Comparison of ENCODE assay signal across 8 mouse cellular contexts in genomic region chr5:143732180-143732891, GRCm38 (mm10). TPM values are rescaled to one million over a fixed set of nuclear protein-coding genes. Genes with fewer than 3 reads are reported as not detected.
DNase-seq lines count a peak whose midpoint lies in the region; ATAC-seq and TF ChIP-seq lines count a peak whose summit lies in the region.

Usp42 (minus strand) TSS chr5:143732280.

- under 1% methylated on average over 70 of the region's 82 CpGs for WGBS in forebrain, embryonic 13.5 days
- under 1% methylated on average over 78 of the region's 82 CpGs for WGBS in large intestine, adult 2 months
- WGBS in liver, postnatal 0 days (ENCODE audit: insufficient replicate concordance): under 1% methylated on average over 43 of the region's 82 CpGs
- under 1% methylated on average over 59 of the region's 82 CpGs for WGBS in neural tube, embryonic 14.5 days

- peaks cover 2% of the 10 kb centered on the region; the same call in 1 of the 2 replicates for H3K36me3 ChIP-seq in ES-Bruce4 (ENCODE audit: control insufficient read depth, insufficient read depth, low read length, poor library complexity, severe bottlenecking)
- peaks cover 5% of the 10 kb centered on the region for H3K36me3 ChIP-seq in forebrain, embryonic 13.5 days (ENCODE audit: poor library complexity, severe bottlenecking)
- peaks cover 4% of the 10 kb centered on the region for H3K36me3 ChIP-seq in liver, postnatal 0 days (replicated peaks; ENCODE audit: insufficient read depth, low read length)
- peaks cover 6% of the 10 kb centered on the region; the same call in 1 of the 2 replicates for H3K36me3 ChIP-seq in neural tube, embryonic 14.5 days (ENCODE audit: control insufficient read depth, insufficient read depth, low read length)

- peak; percentile 94 for TF ChIP-seq POLR2A in ES-Bruce4 (IDR thresholded peaks at IDR 0.05; ENCODE audit: insufficient read depth, low read length)

- TF ChIP-seq EP300 in ES-Bruce4 (IDR thresholded peaks at IDR 0.05; ENCODE audit: insufficient read depth, low read depth, low read length): no peak
- TF ChIP-seq EP300 in liver, postnatal 0 days (IDR thresholded peaks at IDR 0.05; ENCODE audit: low read depth): no peak

- H3K27me3 ChIP-seq in ES-Bruce4 (ENCODE audit: control insufficient read depth, insufficient read depth, low read length, poor library complexity, severe bottlenecking): no peaks in the 10 kb centered on the region
- H3K27me3 ChIP-seq in forebrain, embryonic 13.5 days: peaks cover 6% of the 10 kb centered on the region; the same call in 1 of the 2 replicates
- no peaks in the 10 kb centered on the region for H3K27me3 ChIP-seq in liver, postnatal 0 days (ENCODE audit: insufficient read depth, low read length)
- H3K27me3 ChIP-seq in neural tube, embryonic 14.5 days (ENCODE audit: control insufficient read depth, insufficient read depth, low read length): no peaks in the 10 kb centered on the region

- intact Hi-C loops in heart, postnatal 10 days (cut with DNase I): loop anchor here (2.0 kb wide), 1 partner anchor 184 kb away; no protein-coding TSS in a partner anchor

- peak; percentile 97 for ATAC-seq in cerebellum, adult (ENCODE audit: insufficient number of reproducible peaks, low FRiP score, low TSS enrichment)
- peak; percentile 98 for ATAC-seq in forebrain, embryonic 13.5 days
- ATAC-seq in liver, postnatal 0 days: peak; percentile 95
- peak; percentile 99 for ATAC-seq in neural tube, embryonic 14.5 days (ENCODE audit: low read depth)

- peak within 1 kb of the TSS; percentile 100 for H3K9ac ChIP-seq in ES-Bruce4 (ENCODE audit: low read depth, poor library complexity, severe bottlenecking)
- peak within 1 kb of the TSS; percentile 98 for H3K9ac ChIP-seq in forebrain, embryonic 13.5 days
- peak within 1 kb of the TSS; percentile 96 for H3K9ac ChIP-seq in liver, postnatal 0 days (replicated peaks)
- H3K9ac ChIP-seq in neural tube, embryonic 14.5 days (replicated peaks; ENCODE audit: low read depth, low read length): peak within 1 kb of the TSS; percentile 90

- TF ChIP-seq CTCF in ES-Bruce4 (IDR thresholded peaks at IDR 0.05; ENCODE audit: low read depth, low read length): peak; percentile 21
- TF ChIP-seq CTCF in liver, postnatal 0 days (IDR thresholded peaks at IDR 0.05; ENCODE audit: low read depth): no peak

- peak; percentile 97 for DNase-seq in heart, postnatal 10 days
- peak; percentile 88 for DNase-seq in large intestine, adult 2 months (ENCODE audit: low read depth, low spot score)
- peak; percentile 96 for DNase-seq in liver, postnatal 0 days
- DNase-seq in testis, postnatal 10 days (ENCODE audit: low spot score): peak; percentile 94

- peak within 1 kb of the TSS; percentile 48 for H3K27ac ChIP-seq in ES-Bruce4 (ENCODE audit: insufficient read depth, low read length)
- peak within 1 kb of the TSS; percentile 92 for H3K27ac ChIP-seq in forebrain, embryonic 13.5 days
- H3K27ac ChIP-seq in liver, postnatal 0 days (ENCODE audit: low read depth): peak within 1 kb of the TSS; percentile 95
- peak within 1 kb of the TSS; percentile 93 for H3K27ac ChIP-seq in neural tube, embryonic 14.5 days (ENCODE audit: low read depth, low read length)

- peak within 1 kb of the TSS; percentile 96 for H3K4me3 ChIP-seq in ES-Bruce4 (ENCODE audit: low read depth, low read length)
- H3K4me3 ChIP-seq in forebrain, embryonic 13.5 days: peak within 1 kb of the TSS; percentile 97
- peak within 1 kb of the TSS; percentile 86 for H3K4me3 ChIP-seq in liver, postnatal 0 days (ENCODE audit: low read depth, low read length)
- peak within 1 kb of the TSS; percentile 83 for H3K4me3 ChIP-seq in neural tube, embryonic 14.5 days (ENCODE audit: low read depth, low read length)

- H3K4me2 ChIP-seq in forebrain, embryonic 13.5 days: peak within 1 kb of the TSS; percentile 84
- peak within 1 kb of the TSS; percentile 97 for H3K4me2 ChIP-seq in liver, postnatal 0 days (ENCODE audit: low read depth, low read length)
- H3K4me2 ChIP-seq in neural tube, embryonic 14.5 days (ENCODE audit: low read depth, low read length): peak within 1 kb of the TSS; percentile 83

- no peaks in the 10 kb centered on the region for H3K4me1 ChIP-seq in ES-Bruce4 (ENCODE audit: control insufficient read depth, insufficient read depth, low read length)
- H3K4me1 ChIP-seq in forebrain, embryonic 13.5 days: peaks cover 24% of the 10 kb centered on the region
- H3K4me1 ChIP-seq in liver, postnatal 0 days (ENCODE audit: insufficient read depth): peaks cover 16% of the 10 kb centered on the region
- H3K4me1 ChIP-seq in neural tube, embryonic 14.5 days (ENCODE audit: control insufficient read depth, insufficient read depth, low read length): peaks cover 13% of the 10 kb centered on the region

- no peaks in the 10 kb centered on the region for H3K9me3 ChIP-seq in ES-Bruce4 (replicated peaks; ENCODE audit: control insufficient read depth, insufficient read depth, low read length, poor library complexity, severe bottlenecking)
- no peaks in the 10 kb centered on the region for H3K9me3 ChIP-seq in forebrain, embryonic 13.5 days (replicated peaks)
- H3K9me3 ChIP-seq in liver, postnatal 0 days (ENCODE audit: low read length): no peaks in the 10 kb centered on the region
- H3K9me3 ChIP-seq in neural tube, embryonic 14.5 days (ENCODE audit: control insufficient read depth, low read length): no peaks in the 10 kb centered on the region

RNA-seq across cellular contexts. Expression of gene Usp42, which starts in this region (rescaled TPM):
- 18.3 and 20.6 TPM in 2 replicates for polyA plus RNA-seq in ES-Bruce4 (2011; ENCODE audit: insufficient read depth, insufficient read length, low read depth, missing spikeins)
- 27.4 and 31.1 TPM in 2 replicates for polyA plus RNA-seq in forebrain, embryonic 13.5 days (2015; fragmentation: Nextera tagmentation; extraction: Ambion mirVana)
- total RNA-seq in heart, postnatal 10 days (2021): 10 to 100 TPM in 1 of 2 experiments, 1 to 10 TPM in 1; 9.7 to 11.3 TPM
- 3.3 and 5.1 TPM in 2 replicates for polyA plus RNA-seq in large intestine, adult 2 months (2012; rRNA removed)
- 2.3 and 2.7 TPM in 2 replicates for polyA plus RNA-seq in liver, postnatal 0 days (2015; fragmentation: Nextera tagmentation; extraction: Ambion mirVana)
- polyA plus RNA-seq in neural tube, embryonic 14.5 days (2014; fragmentation: Nextera tagmentation; extraction: Ambion mirVana): 30.6 and 31.2 TPM in 2 replicates

Comparison
In these comparisons a context has a peak if more than half of its experiments do, and no peak if none do; other contexts are left out.
1. Peak in every context shown above with its lines: DNase-seq, ATAC-seq, H3K4me3 ChIP-seq and H3K27ac ChIP-seq.